Comparison of ENCODE assay signal across 9 mouse cellular contexts in the genomic region with DNA sequence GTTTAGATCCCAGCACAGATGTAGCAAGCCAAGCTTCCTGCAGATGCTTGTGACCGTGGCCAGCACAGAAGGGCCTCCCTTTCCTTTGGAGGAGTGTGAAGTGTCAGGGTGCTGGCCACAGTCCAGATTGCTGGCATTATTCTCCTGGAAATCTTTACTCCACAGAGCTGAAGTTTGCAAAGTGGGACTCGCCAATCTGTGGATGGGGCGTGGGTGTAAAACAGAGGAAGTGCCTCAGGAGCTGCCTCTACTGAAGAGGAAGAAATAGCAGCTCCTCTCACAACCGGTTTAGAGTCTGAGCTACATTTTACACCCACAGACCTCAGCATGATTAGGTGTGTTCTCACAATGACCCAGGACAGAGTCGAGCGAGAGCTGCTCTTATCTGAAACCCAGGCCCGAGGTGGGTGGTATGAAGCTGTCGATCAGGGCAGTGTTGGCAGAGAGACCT.
A peak's percentile ranks its signal among the peaks of the same experiment; 100 is the strongest.
DNase-seq lines count a peak whose midpoint lies in the region; ATAC-seq and TF ChIP-seq lines count a peak whose summit lies in the region.
"Had no signal": no experiment of that assay in that cellular context is flagged by ENCODE, and none has a peak within 500 bp of the region (broad histone marks: within the 10 kb centered on the region; RNA-seq: fewer than 3 reads in every experiment).

No protein-coding gene starts in this region.

- no peaks in the 10 kb centered on the region for H3K9me3 ChIP-seq in lung, embryonic 15.5 days

- peak; percentile 16 for DNase-seq in adrenal gland, postnatal 10 days
- no peak for DNase-seq in adrenal gland, postnatal 36 days
- DNase-seq in lung, adult 2 months, result no peak
- peak; percentile 30 to 35 for DNase-seq in layer of hippocampus, adult 8-10 months (ENCODE audit: low spot score in 2 of 2)
- DNase-seq in right cerebral cortex, adult 18-20 months, result peak; percentile 93
- DNase-seq in urinary bladder, postnatal 25 days (ENCODE audit: low spot score), result no peak
- DNase-seq in cerebellum, adult 8-10 months, result no peak

- H3K27me3 ChIP-seq in lung, embryonic 15.5 days, result no peaks in the 10 kb centered on the region

- no peak overlapping the region for H3K4me2 ChIP-seq in lung, embryonic 15.5 days

- no peak overlapping the region for H3K27ac ChIP-seq in lung, embryonic 15.5 days
- H3K27ac ChIP-seq: liver, embryonic 14.5 days had no signal

- no peak for TF ChIP-seq POLR2A in lung, adult 2 months (IDR thresholded peaks at IDR 0.05; ENCODE audit: borderline replicate concordance, extremely low read depth, low read depth, low read length)

- 33% methylated on average over 8 of the region's 8 CpGs for WGBS in lung, embryonic 15.5 days
- WGBS in lung, adult 2 months, result 18% methylated on average over 8 of the region's 8 CpGs

- no peak overlapping the region for H3K4me3 ChIP-seq in lung, embryonic 15.5 days
- H3K4me3 ChIP-seq in lung, adult 2 months (replicated peaks; ENCODE audit: extremely low read depth, low read depth, low read length), result no peak overlapping the region

- peak; percentile 42; the same call in 1 of the 2 replicates for ATAC-seq in lung, embryonic 15.5 days (ENCODE audit: borderline replicate concordance, extremely low read depth, low FRiP score, low TSS enrichment)

- no peaks in the 10 kb centered on the region for H3K36me3 ChIP-seq in lung, embryonic 15.5 days

- TF ChIP-seq CTCF in lung, adult 2 months (IDR thresholded peaks at IDR 0.05; ENCODE audit: insufficient read depth, low read length), result no peak

- no peak overlapping the region for H3K9ac ChIP-seq in lung, embryonic 15.5 days
- H3K9ac ChIP-seq: liver, embryonic 14.5 days had no signal

- 0 out of 2 replicates have a peak, but pooled peaks cover 2% of the 10 kb centered on the region for H3K4me1 ChIP-seq in lung, embryonic 15.5 days
- H3K4me1 ChIP-seq in lung, adult 2 months (ENCODE audit: control insufficient read depth, insufficient read depth, low read length), result no peaks in the 10 kb centered on the region

Comparison
In these comparisons a context has a peak if more than half of its experiments do, and no peak if none do; other contexts are left out.
1. DNase-seq: peak in adrenal gland, postnatal 10 days (single experiment), layer of hippocampus, adult 8-10 months (2 of 2) and right cerebral cortex, adult 18-20 months (single experiment); none in adrenal gland, postnatal 36 days (0 of 2), lung, adult 2 months (single experiment), urinary bladder, postnatal 25 days (single experiment) and cerebellum, adult 8-10 months (single experiment).